Mouse (Mus musculus) left cerebral cortex, postnatal 14 days (tissue): ENCODE results near the gene Copg1. TPM values are rescaled to one million over a fixed set of nuclear protein-coding genes. Genes with fewer than 3 reads are reported as not detected.
A peak's percentile ranks its signal among the peaks of the same experiment; 100 is the strongest.

Experiments used
- DNase-seq, 2 experiments: peaks; one replicate each; pipeline ENCODE4 v3.0.0; 2021 to 2022; ENCODE audit warnings: low spot score in 2 of 2, mixed read lengths in 1 of 2
- intact Hi-C: fragments of 180-260 bp; cut with DNase I; formaldehyde crosslinking; loops from one replicate; pipeline ENCODE4 v1.15.1; 2025
- long read RNA-seq, 2 experiments: library from polyadenylated mRNA; stranded (forward); transcript quantifications; one replicate each; pipeline ENCODE4 v2.0.0; 2021
- total RNA-seq, 2 experiments: library from RNA; stranded (reverse); gene quantifications; 2 replicates each; pipeline ENCODE4 v1.2.3; 2021

The Copg1 gene
- 100 to 1,000 TPM; 196 to 202 TPM for total RNA-seq
- long read RNA-seq, experiment 1, full-length matches to known transcripts, result 247 of 347 reads
- long read RNA-seq, experiment 1, partial matches to known transcripts, result 80 of 347 reads
- long read RNA-seq, experiment 1, other reads (novel, unspliced or antisense), result 20 of 347 reads
- long read RNA-seq, experiment 2, full-length matches to known transcripts, result 219 of 314 reads
- long read RNA-seq, experiment 2, partial matches to known transcripts, result 78 of 314 reads
- long read RNA-seq, experiment 2, other reads (novel, unspliced or antisense), result 17 of 314 reads

GRCm38 (mm10) chr6:87887594-87888233, at the start of gene Copg1:
Gene Copg1 (plus strand): TSS chr6:87887814.
- DNase-seq, result peak; percentile 100
- intact Hi-C loops, result loop anchor here (5.0 kb wide), 1 partner anchor 45 kb away; no protein-coding TSS in a partner anchor

- intact Hi-C loops, result no loop called here
- peak; percentile 97 to 98 for DNase-seq
Observed at GRCm38 (mm10) chr6:87838551-87839197, 48.9 kb upstream of the Copg1 start, which contains the start of gene Isy1. Gene Isy1 (minus strand): TSS chr6:87838798.

- no peak for DNase-seq
Observed at GRCm38 (mm10) chr6:87839797-87840341, 47.7 kb upstream of the Copg1 start.

GRCm38 (mm10) chr6:87841635-87842034, 46.0 kb upstream of the Copg1 start:
- intact Hi-C loops, result loop anchor here (5.0 to 10.0 kb wide), 2 partner anchors 46 to 153 kb away; partner anchors contain the start of gene Copg1
- no peak for DNase-seq

More at GRCm38 (mm10) chr6:87839797-87840341, 47.7 kb upstream of the Copg1 start:
- intact Hi-C loops, result loop anchor here (5.0 to 10.0 kb wide), 2 partner anchors 47 to 155 kb away; partner anchors contain the start of gene Copg1

- intact Hi-C loops, result loop anchor here (5.0 to 10.0 kb wide), 2 partner anchors 45 to 153 kb away; partner anchors contain the start of gene Copg1
- DNase-seq, result no peak
Observed at GRCm38 (mm10) chr6:87842254-87842653, 45.4 kb upstream of the Copg1 start.

GRCm38 (mm10) chr6:87845031-87845695, 42.5 kb upstream of the Copg1 start:
- intact Hi-C loops, result loop anchor here (10.0 kb wide), 1 partner anchor 150 kb away; no protein-coding TSS in a partner anchor
- DNase-seq, result no peak

- no peak for DNase-seq
- intact Hi-C loops, result loop anchor here (10.0 kb wide), 1 partner anchor 148 kb away; no protein-coding TSS in a partner anchor
Observed at GRCm38 (mm10) chr6:87846813-87847212, 40.8 kb upstream of the Copg1 start.

GRCm38 (mm10) chr6:87849780-87850154, 37.8 kb upstream of the Copg1 start:
- no peak for DNase-seq
- intact Hi-C loops, result loop anchor here (10.0 kb wide), 1 partner anchor 145 kb away; no protein-coding TSS in a partner anchor

- intact Hi-C loops, result no loop called here
- peak in 1 of 2 experiments; percentile 46 for DNase-seq
Observed at GRCm38 (mm10) chr6:87850155-87850899, 37.3 kb upstream of the Copg1 start.

- peak; percentile 98 for DNase-seq
- intact Hi-C loops, result no loop called here
Observed at GRCm38 (mm10) chr6:87850900-87851614, 36.6 kb upstream of the Copg1 start, which contains the start of gene Cnbp. Gene Cnbp (minus strand): TSS chr6:87851106.

- no peak for DNase-seq
- intact Hi-C loops, result no loop called here
Observed at GRCm38 (mm10) chr6:87851871-87852270, 35.7 kb upstream of the Copg1 start.

GRCm38 (mm10) chr6:87853446-87853845, 34.2 kb upstream of the Copg1 start:
- intact Hi-C loops, result no loop called here
- DNase-seq, result no peak

- no peak for DNase-seq
- intact Hi-C loops, result no loop called here
Observed at GRCm38 (mm10) chr6:87857071-87857470, 30.5 kb upstream of the Copg1 start.

- intact Hi-C loops, result no loop called here
- DNase-seq, result no peak
Observed at GRCm38 (mm10) chr6:87866211-87866610, 21.4 kb upstream of the Copg1 start.

- no peak for DNase-seq
- intact Hi-C loops, result no loop called here
Observed at GRCm38 (mm10) chr6:87867256-87867655, 20.4 kb upstream of the Copg1 start.

- intact Hi-C loops, result no loop called here
- DNase-seq, result peak in 1 of 2 experiments; percentile 25
Observed at GRCm38 (mm10) chr6:87868871-87869506, 18.6 kb upstream of the Copg1 start.

GRCm38 (mm10) chr6:87870440-87870839, 17.2 kb upstream of the Copg1 start:
- DNase-seq, result no peak
- intact Hi-C loops, result no loop called here
